In genomic region chr6:51709340-51710067, GRCm38 (mm10) we compare ENCODE assay signal across 10 mouse cellular contexts.
DNase-seq lines count a peak whose midpoint lies in the region; ATAC-seq and TF ChIP-seq lines count a peak whose summit lies in the region.
"Had no signal": no experiment of that assay in that cellular context is flagged by ENCODE, and none has a peak within 500 bp of the region (broad histone marks: within the 10 kb centered on the region; RNA-seq: fewer than 3 reads in every experiment).

No protein-coding gene starts in this region.

- DNase-seq in cerebellum, adult 2 months: no peak
- DNase-seq in cerebellum, adult 9-11 months: no peak
- peak; percentile 36 for DNase-seq in ovary, postnatal 36 days (ENCODE audit: low spot score)
- no peak for DNase-seq in ovary, postnatal 10 days (ENCODE audit: low spot score)
- DNase-seq in kidney, postnatal 4 days: peak; percentile 74 to 76
- no peak for DNase-seq in Muller cell, postnatal 12 days (ENCODE audit: inconsistent ontology term)
- DNase-seq in left cerebral cortex, postnatal 36 days (ENCODE audit: low spot score in 2 of 2): no peak
- DNase-seq: heart, adult 11 months; thymus, postnatal 14 days had no signal

- H3K4me3 ChIP-seq in cerebellum, adult 2 months (replicated peaks; ENCODE audit: insufficient read depth, low read depth, low read length): no peak overlapping the region
- no peak overlapping the region for H3K4me3 ChIP-seq in neural tube, embryonic 15.5 days (replicated peaks)

- no peaks in the 10 kb centered on the region for H3K36me3 ChIP-seq in neural tube, embryonic 15.5 days

- intact Hi-C loops in left cerebral cortex, postnatal 36 days (cut with DNase I): loop anchor here (5.0 kb wide), 1 partner anchor 92 kb away; no protein-coding TSS in a partner anchor

- no peak for TF ChIP-seq POLR2A in cerebellum, adult 2 months (IDR thresholded peaks at IDR 0.05; ENCODE audit: borderline replicate concordance, insufficient read depth, low read length)

- H3K27me3 ChIP-seq in cerebellum, adult 2 months (ENCODE audit: control insufficient read depth, insufficient read depth, low read length): no peaks in the 10 kb centered on the region
- no peaks in the 10 kb centered on the region for H3K27me3 ChIP-seq in neural tube, embryonic 15.5 days (replicated peaks)

- no peak for TF ChIP-seq CTCF in cerebellum, adult 2 months (IDR thresholded peaks at IDR 0.05; ENCODE audit: borderline replicate concordance, insufficient read depth, low read depth, low read length)

- no peaks in the 10 kb centered on the region for H3K9me3 ChIP-seq in neural tube, embryonic 15.5 days (replicated peaks)

- peak overlapping the region; percentile 43; the same call in 1 of the 2 replicates for H3K27ac ChIP-seq in cerebellum, adult 2 months (ENCODE audit: insufficient read depth, low read length)
- 0 out of 2 replicates have a peak overlapping the region, but pooled peaks have one; percentile 51 for H3K27ac ChIP-seq in neural tube, embryonic 15.5 days (replicated peaks)

- 76% methylated on average over 11 of the region's 11 CpGs for WGBS in cerebellum, adult 2 months
- WGBS in neural tube, embryonic 15.5 days: 15% methylated on average over 11 of the region's 11 CpGs

- peaks cover 6% of the 10 kb centered on the region for H3K4me1 ChIP-seq in cerebellum, adult 2 months (ENCODE audit: control insufficient read depth, insufficient read depth, low read length)
- peaks cover 29% of the 10 kb centered on the region for H3K4me1 ChIP-seq in neural tube, embryonic 15.5 days

- peak; percentile 53; the same call in 1 of the 2 replicates for ATAC-seq in neural tube, embryonic 15.5 days (ENCODE audit: low FRiP score)

- no peak overlapping the region for H3K9ac ChIP-seq in neural tube, embryonic 15.5 days (replicated peaks)

- no peak overlapping the region for H3K4me2 ChIP-seq in neural tube, embryonic 15.5 days

Comparison
In these comparisons a context has a peak if more than half of its experiments do, and no peak if none do; other contexts are left out.
1. DNase-seq: peak in ovary, postnatal 36 days (single experiment) and kidney, postnatal 4 days (2 of 2); none in cerebellum, adult 2 months (0 of 2), cerebellum, adult 9-11 months (single experiment), ovary, postnatal 10 days (single experiment), Muller cell, postnatal 12 days (single experiment) and left cerebral cortex, postnatal 36 days (0 of 2).